Mouse (Mus musculus) heart, embryonic 11.5 days (tissue): ENCODE data around the gene Iqcb1. TPM values are rescaled to one million over a fixed set of nuclear protein-coding genes. Genes with fewer than 3 reads are reported as not detected.
A peak's percentile ranks its signal among the peaks of the same experiment; 100 is the strongest.

ENCODE experiments used
- ATAC-seq: fragments of 200-750 bp; cut with Nextera tagmentation; replicated peaks from 2 replicates; pipeline ENCODE4 v1.8.0; 2017; ENCODE audit warnings: moderate library complexity; ENCODE audit not compliant: insufficient number of reproducible peaks, low FRiP score, low TSS enrichment
- H3K27ac ChIP-seq: fragments of 300-500 bp; sonication (generic); 2 replicates; pipeline ENCODE4 v1.5.1; 2014; ENCODE audit warnings: mild to moderate bottlenecking, low read depth, low read length
- H3K27me3 ChIP-seq: fragments of 300-500 bp; sonication (generic); 2 replicates; pipeline ENCODE4 v1.6.1; 2014; ENCODE audit warnings: mild to moderate bottlenecking, low read length, mixed read lengths; ENCODE audit not compliant: control insufficient read depth, insufficient read depth
- H3K36me3 ChIP-seq: fragments of 300-500 bp; sonication (generic); 2 replicates; pipeline ENCODE4 v1.6.1; 2014; ENCODE audit warnings: mild to moderate bottlenecking, low read length, moderate library complexity, mixed read lengths; ENCODE audit not compliant: control insufficient read depth, insufficient read depth
- H3K4me1 ChIP-seq: fragments of 300-500 bp; sonication (generic); 2 replicates; pipeline ENCODE4 v1.6.1; 2014; ENCODE audit warnings: low read length; ENCODE audit not compliant: control insufficient read depth, insufficient read depth
- H3K4me2 ChIP-seq: fragments of 300-500 bp; sonication (generic); 2 replicates; pipeline ENCODE4 v1.6.1; 2014; ENCODE audit warnings: mild to moderate bottlenecking, moderate library complexity
- H3K4me3 ChIP-seq: fragments of 300-500 bp; sonication (generic); 2 replicates; pipeline ENCODE4 v1.5.1; 2014; ENCODE audit warnings: low read depth, low read length
- H3K9ac ChIP-seq: fragments of 300-500 bp; sonication (generic); 2 replicates; pipeline ENCODE4 v1.6.1; 2014; ENCODE audit warnings: mild to moderate bottlenecking, low read depth, low read length, moderate library complexity
- H3K9me3 ChIP-seq: fragments of 300-500 bp; sonication (generic); replicated peaks from 2 replicates; pipeline ENCODE4 v1.6.1; 2016; ENCODE audit warnings: low read length; ENCODE audit not compliant: control insufficient read depth
- WGBS: fragments of 180-500 bp; shearing (Covaris S2); extraction: QIAGEN DNeasy Blood & Tissue Kit; methylation state at CpG from one replicate; pipeline ENCODE4 v1.1.7; 2014; ENCODE audit not compliant: insufficient replicate concordance; 5-methylcytosine and 5-hydroxymethylcytosine counted together
- polyA plus RNA-seq: library from polyadenylated mRNA; unstranded; fragments of >200 nt; fragmentation: Nextera tagmentation; extraction: Ambion mirVana; gene quantifications from 2 replicates; pipeline ENCODE4 v1.2.1, GENCODE M21; 2014

Iqcb1 gene
- polyA plus RNA-seq, 1 experiment from 2014 or later: 40.1 TPM

GRCm38 (mm10) chr16:36808616-36809015 lies 19.6 kb upstream of the Iqcb1 start:
- Histone ChIP-seq H3K4me1 (no peaks in the 10 kb centered on the region), H3K9ac (no peak overlapping the region), H3K27ac (no peak overlapping the region), H3K36me3 (no peaks in the 10 kb centered on the region), H3K9me3 (no peaks in the 10 kb centered on the region), H3K4me3 (no peak overlapping the region), H3K4me2 (no peak overlapping the region), H3K27me3 (no peaks in the 10 kb centered on the region)
- 87% methylated on average over 3 of the region's 3 CpGs for WGBS
- no peak for ATAC-seq

GRCm38 (mm10) chr16:36813680-36814079 lies 14.5 kb upstream of the Iqcb1 start:
- Histone ChIP-seq H3K4me2 (no peak overlapping the region), H3K9me3 (no peaks in the 10 kb centered on the region), H3K27me3 (no peaks in the 10 kb centered on the region), H3K4me3 (no peak overlapping the region), H3K4me1 (no peaks in the 10 kb centered on the region), H3K9ac (no peak overlapping the region), H3K36me3 (no peaks in the 10 kb centered on the region), H3K27ac (no peak overlapping the region)
- WGBS: 46% methylated on average over 3 of the region's 3 CpGs
- no peak for ATAC-seq

- Histone ChIP-seq H3K36me3 (no peaks in the 10 kb centered on the region), H3K9me3 (no peaks in the 10 kb centered on the region), H3K27ac (no peak overlapping the region), H3K9ac (no peak overlapping the region), H3K4me2 (no peak overlapping the region), H3K4me1 (peaks cover 4% of the 10 kb centered on the region; the same call in 1 of the 2 replicates), H3K4me3 (no peak overlapping the region), H3K27me3 (no peaks in the 10 kb centered on the region)
- no peak for ATAC-seq
Measured at GRCm38 (mm10) chr16:36816916-36817315, 11.3 kb upstream of the Iqcb1 start.

GRCm38 (mm10) chr16:36817321-36817926 lies 10.8 kb upstream of the Iqcb1 start:
- 0 out of 2 replicates have a peak, but pooled peaks have one; percentile 52 for ATAC-seq
- H3K27ac ChIP-seq: no peak overlapping the region
- H3K36me3 ChIP-seq: no peaks in the 10 kb centered on the region
- no peak overlapping the region for H3K9ac ChIP-seq
- peaks cover 4% of the 10 kb centered on the region; the same call in 1 of the 2 replicates for H3K4me1 ChIP-seq
- H3K4me3 ChIP-seq: no peak overlapping the region
- no peaks in the 10 kb centered on the region for H3K27me3 ChIP-seq
- 16% methylated on average over 7 of the region's 7 CpGs for WGBS
- H3K9me3 ChIP-seq: no peaks in the 10 kb centered on the region
- H3K4me2 ChIP-seq: no peak overlapping the region

- Histone ChIP-seq H3K4me1 (peaks cover 4% of the 10 kb centered on the region; the same call in 1 of the 2 replicates), H3K4me3 (no peak overlapping the region), H3K9me3 (no peaks in the 10 kb centered on the region), H3K27me3 (no peaks in the 10 kb centered on the region), H3K4me2 (no peak overlapping the region), H3K36me3 (no peaks in the 10 kb centered on the region), H3K27ac (no peak overlapping the region), H3K9ac (no peak overlapping the region)
- no peak for ATAC-seq
- WGBS: 65% methylated on average over 6 of the region's 6 CpGs
Measured at GRCm38 (mm10) chr16:36820016-36820415, 8.2 kb upstream of the Iqcb1 start.

- 62% methylated on average over 3 of the region's 3 CpGs for WGBS
- no peak for ATAC-seq
Measured at GRCm38 (mm10) chr16:36820747-36821146, 7.4 kb upstream of the Iqcb1 start.

GRCm38 (mm10) chr16:36821474-36821873 lies 6.7 kb upstream of the Iqcb1 start:
- Histone ChIP-seq H3K27me3 (peaks cover 2% of the 10 kb centered on the region; the same call in 1 of the 2 replicates), H3K4me1 (peaks cover 4% of the 10 kb centered on the region; the same call in 1 of the 2 replicates), H3K4me3 (no peak overlapping the region), H3K36me3 (no peaks in the 10 kb centered on the region), H3K27ac (no peak overlapping the region), H3K9me3 (no peaks in the 10 kb centered on the region), H3K9ac (no peak overlapping the region), H3K4me2 (no peak overlapping the region)
- 9% methylated on average over 3 of the region's 3 CpGs for WGBS
- no peak for ATAC-seq

More at GRCm38 (mm10) chr16:36820747-36821146, 7.4 kb upstream of the Iqcb1 start:
- Histone ChIP-seq H3K27me3 (no peaks in the 10 kb centered on the region), H3K9me3 (no peaks in the 10 kb centered on the region), H3K4me2 (no peak overlapping the region), H3K4me3 (no peak overlapping the region), H3K27ac (no peak overlapping the region), H3K4me1 (peaks cover 4% of the 10 kb centered on the region; the same call in 1 of the 2 replicates), H3K9ac (no peak overlapping the region), H3K36me3 (no peaks in the 10 kb centered on the region)

GRCm38 (mm10) chr16:36827611-36828053 lies 553 bp upstream of the Iqcb1 start:
- Histone ChIP-seq H3K9ac (peak overlapping the region; percentile 88), H3K36me3 (no peaks in the 10 kb centered on the region), H3K4me3 (peak overlapping the region; percentile 70), H3K9me3 (no peaks in the 10 kb centered on the region), H3K4me2 (peak overlapping the region; percentile 93), H3K4me1 (no peaks in the 10 kb centered on the region), H3K27me3 (peaks cover 5% of the 10 kb centered on the region; the same call in 1 of the 2 replicates), H3K27ac (no peak overlapping the region)
- WGBS: 4% methylated on average over 11 of the region's 11 CpGs
- peak; percentile 62; the same call in 1 of the 2 replicates for ATAC-seq

GRCm38 (mm10) chr16:36828820-36829219 lies 635 bp downstream of the Iqcb1 start:
- Histone ChIP-seq H3K4me2 (peak overlapping the region; percentile 93), H3K4me3 (peak overlapping the region; percentile 70), H3K9me3 (no peaks in the 10 kb centered on the region), H3K4me1 (no peaks in the 10 kb centered on the region), H3K27me3 (peaks cover 5% of the 10 kb centered on the region; the same call in 1 of the 2 replicates), H3K9ac (peak overlapping the region; percentile 88), H3K36me3 (no peaks in the 10 kb centered on the region), H3K27ac (peak overlapping the region; percentile 10; the same call in 1 of the 2 replicates)
- WGBS: 6% methylated on average over 11 of the region's 11 CpGs
- ATAC-seq: no peak
